Mouse (Mus musculus) right cerebral cortex, postnatal 14 days (tissue): Measurements from ENCODE around the gene Rec114.

Experiments
- DNase-seq: peaks from one replicate; pipeline ENCODE4 v3.0.0; 2022

Rec114 gene

GRCm38 (mm10) chr9:58716886-58717285 is 26.9 kb downstream of the Rec114 start:
- DNase-seq: no peak

DNA sequence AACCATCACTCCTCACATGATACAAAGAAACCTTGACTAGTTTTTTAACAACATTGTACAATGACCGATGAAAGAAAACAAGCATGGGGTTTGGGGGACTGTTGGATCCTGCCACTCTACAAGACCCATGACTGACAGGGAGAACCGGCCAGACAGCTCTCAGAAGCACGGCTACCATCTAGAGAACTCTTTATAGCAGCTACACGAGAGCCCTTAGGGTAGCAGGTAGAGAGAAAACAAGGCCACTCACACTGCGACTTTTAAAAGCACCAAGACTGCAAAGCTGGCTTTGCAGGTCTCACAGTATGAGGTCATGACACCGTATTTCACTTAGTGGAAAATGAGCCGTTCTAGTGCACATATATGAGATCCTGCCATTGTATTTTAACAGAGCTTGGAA is 33.1 kb downstream of the Rec114 start:
- DNase-seq: no peak

DNA sequence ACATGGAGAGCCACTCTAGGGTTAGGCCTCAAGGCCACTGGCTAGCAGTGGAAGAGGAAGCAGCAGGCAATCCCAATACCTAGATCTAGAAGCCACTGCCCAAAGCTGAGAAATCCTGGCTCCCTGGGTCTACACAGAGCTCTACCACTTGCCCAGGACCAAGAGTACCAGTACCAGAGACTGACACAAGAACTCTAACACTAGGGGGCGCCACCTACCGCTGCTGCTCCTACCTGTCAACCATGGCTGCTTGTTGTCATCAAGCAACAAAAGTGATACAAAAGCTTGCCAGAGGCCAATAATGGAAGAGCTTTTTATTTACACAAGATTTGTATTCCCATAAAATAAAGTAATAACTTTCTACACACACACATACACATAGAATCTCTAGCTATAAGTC is 33.8 kb downstream of the Rec114 start:
- peak; percentile 76 for DNase-seq

- no peak for DNase-seq
Observed at GRCm38 (mm10) chr9:58707796-58708195, 36.0 kb downstream of the Rec114 start.

- no peak for DNase-seq
Observed at GRCm38 (mm10) chr9:58706024-58706423, 37.7 kb downstream of the Rec114 start.

GRCm38 (mm10) chr9:58703766-58704165 is 40.0 kb downstream of the Rec114 start:
- DNase-seq: no peak

- no peak for DNase-seq
Observed at GRCm38 (mm10) chr9:58701751-58702150, 42.0 kb downstream of the Rec114 start.

- no peak for DNase-seq
Observed at GRCm38 (mm10) chr9:58698486-58698885, 45.3 kb downstream of the Rec114 start.

- DNase-seq: no peak
Observed at GRCm38 (mm10) chr9:58691471-58691870, 52.3 kb downstream of the Rec114 start.

GRCm38 (mm10) chr9:58690701-58691100 is 53.1 kb downstream of the Rec114 start:
- DNase-seq: no peak

- no peak for DNase-seq
Observed at GRCm38 (mm10) chr9:58688076-58688475, 55.7 kb downstream of the Rec114 start.

DNA sequence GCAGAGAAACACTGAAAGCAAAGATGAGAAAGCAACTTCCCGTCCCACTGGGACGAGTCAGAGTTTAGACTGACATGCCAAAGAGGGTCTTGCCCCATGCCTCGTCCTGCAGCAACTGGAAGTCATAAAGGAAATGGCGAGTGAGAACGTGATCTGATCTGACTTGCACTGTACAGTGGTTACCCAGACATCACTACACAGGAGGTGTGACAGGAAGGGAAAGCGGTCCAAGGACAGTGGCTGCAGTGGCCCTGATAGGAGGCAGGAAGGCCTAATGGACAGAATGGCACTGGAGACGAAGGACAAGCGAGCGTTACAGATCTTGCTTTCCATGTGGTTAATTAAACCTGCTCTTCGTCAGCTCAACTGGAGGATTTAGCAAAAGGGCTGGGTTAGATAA is 58.5 kb downstream of the Rec114 start:
- no peak for DNase-seq

DNA sequence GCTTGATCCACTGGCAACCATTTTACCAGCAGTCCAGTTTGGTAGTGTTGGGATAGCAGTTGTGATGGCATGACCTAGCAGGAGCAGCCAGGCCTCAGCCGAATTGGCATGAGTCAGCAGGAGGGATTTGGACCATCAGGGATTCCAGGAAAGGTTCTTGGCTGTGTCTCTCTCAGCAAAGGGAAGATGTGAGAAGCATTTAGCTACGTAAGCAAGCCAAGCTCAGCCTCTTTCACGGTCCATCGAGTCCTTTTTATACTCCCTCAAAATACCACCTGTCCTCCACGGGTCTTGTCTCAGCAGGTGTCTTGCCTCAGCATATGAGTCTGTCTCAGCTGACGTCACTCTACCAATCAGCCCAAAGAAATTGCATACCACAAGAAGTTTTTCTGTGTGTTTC is 60.4 kb downstream of the Rec114 start:
- no peak for DNase-seq

GRCm38 (mm10) chr9:58682106-58682505 is 61.7 kb downstream of the Rec114 start:
- no peak for DNase-seq

DNA sequence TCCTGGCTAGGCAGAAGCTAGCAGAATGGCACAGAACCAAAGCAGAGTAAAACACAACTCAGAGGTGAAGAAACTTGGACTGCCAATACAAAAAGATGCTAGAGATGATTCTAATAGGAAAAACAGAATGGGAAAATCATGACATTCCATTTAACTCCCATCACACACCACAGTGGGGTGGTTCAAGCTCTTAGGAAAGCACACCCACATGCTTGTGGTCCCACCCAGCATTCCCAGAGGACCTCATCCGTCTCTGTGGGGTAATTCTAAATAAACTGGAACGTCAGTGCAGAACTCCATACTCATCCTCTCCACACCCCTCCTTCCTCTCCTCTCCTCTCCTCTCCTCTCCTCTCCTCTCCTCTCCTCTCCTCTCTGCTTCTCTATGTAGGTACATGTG is 62.4 kb downstream of the Rec114 start:
- no peak for DNase-seq

- DNase-seq: no peak
Observed at GRCm38 (mm10) chr9:58675371-58675770, 68.4 kb downstream of the Rec114 start.

DNA sequence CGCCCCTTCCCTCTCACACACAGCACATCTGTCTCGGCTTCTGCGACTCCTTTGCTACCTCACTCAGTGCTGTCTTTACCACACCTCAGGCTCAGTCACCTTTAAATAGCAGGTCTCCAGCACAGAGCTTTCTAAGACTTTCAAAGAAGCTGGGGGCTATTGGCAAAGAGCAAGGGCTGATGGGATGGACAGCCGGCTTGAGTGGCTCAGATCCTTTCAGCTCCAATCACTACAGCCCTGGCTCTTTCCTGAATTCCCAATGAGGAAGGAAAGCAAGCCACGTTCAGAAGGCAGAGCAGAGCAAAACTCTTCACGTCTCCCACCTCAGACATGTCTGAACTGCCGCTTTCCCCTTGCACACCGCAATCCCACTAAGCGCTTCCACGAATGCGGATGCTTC is 69.0 kb downstream of the Rec114 start:
- DNase-seq: no peak

DNA sequence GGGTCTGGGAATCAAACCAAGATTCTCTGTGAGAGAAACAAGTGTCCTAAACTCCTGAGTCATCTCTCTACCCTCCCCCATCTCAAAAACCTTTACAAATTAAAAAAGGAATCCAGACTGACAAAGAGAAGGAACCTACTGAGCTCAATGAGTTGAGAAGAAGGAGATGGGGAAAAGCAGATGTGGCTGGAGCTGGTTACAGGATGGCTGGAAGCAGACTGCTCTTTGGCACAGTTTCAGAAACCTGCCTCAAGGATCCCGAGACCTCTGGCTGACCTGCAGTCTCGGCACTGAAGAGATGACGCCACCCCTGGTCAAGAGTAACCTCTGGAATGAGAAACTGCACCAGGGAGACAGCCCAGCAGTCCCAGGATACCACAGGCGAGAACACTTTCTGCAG is 71.3 kb downstream of the Rec114 start:
- DNase-seq: no peak

DNA sequence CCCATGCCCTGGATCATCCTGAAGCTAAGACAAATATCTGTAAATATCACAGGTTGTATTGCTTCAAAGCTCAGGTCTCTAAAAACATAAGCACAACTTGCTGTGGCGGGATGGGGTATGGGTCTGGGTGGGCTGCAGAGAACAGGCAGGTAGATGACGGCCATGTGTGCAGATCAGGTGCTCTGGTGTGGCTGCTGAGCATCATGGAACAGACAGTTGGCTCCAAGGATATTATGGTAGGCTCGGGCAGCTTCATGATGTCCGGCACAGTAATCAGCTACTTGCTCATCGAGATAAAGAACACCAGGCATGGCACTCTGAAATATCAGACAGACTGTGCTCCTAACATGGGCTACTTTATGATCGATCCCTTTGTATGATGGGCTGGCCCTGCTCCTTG is 73.9 kb downstream of the Rec114 start:
- DNase-seq: no peak

GRCm38 (mm10) chr9:58669071-58669470 is 74.7 kb downstream of the Rec114 start:
- no peak for DNase-seq

DNA sequence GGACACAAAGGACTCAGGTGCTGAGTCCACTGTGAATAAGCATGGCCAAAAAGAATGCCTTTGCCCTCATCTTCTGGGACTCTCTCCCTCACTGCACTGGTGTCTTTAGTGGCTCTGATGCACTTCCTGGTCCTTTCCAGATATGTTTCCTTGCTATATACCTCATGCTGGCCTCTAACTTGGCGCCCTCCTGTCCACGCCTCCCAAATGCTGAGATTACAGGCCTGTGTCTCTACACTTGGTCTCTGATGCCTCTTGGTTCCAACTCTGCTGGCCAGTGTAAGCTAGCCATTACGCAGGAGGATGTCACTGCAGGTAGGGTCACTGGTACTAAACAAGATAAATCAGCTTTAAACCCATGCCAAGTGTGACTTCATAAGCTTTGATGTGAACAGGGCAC is 75.6 kb downstream of the Rec114 start:
- DNase-seq: no peak

DNA sequence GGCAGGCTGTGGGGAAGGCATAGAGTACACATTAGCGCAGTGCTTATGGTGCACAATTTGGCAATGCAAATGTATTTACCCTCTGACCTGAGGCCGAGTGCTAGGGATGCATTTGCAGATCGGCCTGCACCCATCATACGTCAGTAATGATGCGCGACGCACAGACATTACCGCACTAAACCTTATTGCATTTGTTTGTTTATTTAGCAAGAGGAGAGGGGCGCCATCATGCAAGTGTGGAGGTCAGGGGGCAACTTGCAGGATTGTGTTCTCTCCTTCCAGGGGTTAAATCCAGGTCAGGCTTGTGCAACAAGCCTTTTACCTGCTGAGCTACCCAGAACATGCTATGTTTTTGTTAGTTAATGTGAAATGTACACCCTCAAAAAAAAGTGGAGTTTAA is 76.5 kb downstream of the Rec114 start:
- no peak for DNase-seq

DNA sequence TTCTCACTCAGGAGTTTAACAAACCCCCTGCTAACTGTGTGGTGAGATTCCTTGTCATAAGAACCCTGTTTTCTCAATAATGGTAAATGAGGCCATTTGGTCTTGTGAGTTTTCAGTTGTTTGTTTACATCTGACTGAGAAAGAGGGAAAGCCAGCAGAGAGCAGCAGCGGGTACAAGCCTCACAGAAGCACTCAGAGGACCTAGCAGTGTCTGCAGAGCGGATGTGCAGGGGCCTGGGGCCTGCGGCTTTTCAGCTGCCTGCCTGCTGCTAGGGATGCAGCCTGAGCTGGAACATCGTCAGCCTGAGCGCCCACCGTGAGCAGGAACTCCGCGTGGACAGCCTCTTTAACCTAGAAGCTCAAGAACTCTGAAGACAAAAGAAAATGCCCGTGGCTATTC is 77.6 kb downstream of the Rec114 start:
- DNase-seq: no peak

DNA sequence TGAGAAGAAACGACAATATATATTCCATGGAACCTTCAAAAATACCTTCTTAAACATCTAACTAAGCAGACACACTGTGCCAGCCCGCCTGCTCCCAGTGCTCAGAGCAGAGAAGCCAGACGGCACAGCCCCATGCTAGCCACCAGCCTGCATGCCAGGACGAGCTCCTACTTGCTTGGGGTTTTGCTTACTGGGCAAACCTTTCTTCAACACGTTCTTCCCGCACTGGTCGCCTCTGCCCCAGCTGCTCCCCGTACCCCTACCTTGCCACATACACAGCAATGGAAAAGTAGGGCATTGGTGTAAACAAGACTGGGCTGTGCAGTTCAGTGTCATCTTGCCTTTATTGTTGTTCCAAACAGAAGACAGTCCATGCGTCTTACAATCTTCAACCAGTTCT is 78.3 kb downstream of the Rec114 start:
- no peak for DNase-seq

GRCm38 (mm10) chr9:58662791-58663190 is 81.0 kb downstream of the Rec114 start:
- no peak for DNase-seq

DNA sequence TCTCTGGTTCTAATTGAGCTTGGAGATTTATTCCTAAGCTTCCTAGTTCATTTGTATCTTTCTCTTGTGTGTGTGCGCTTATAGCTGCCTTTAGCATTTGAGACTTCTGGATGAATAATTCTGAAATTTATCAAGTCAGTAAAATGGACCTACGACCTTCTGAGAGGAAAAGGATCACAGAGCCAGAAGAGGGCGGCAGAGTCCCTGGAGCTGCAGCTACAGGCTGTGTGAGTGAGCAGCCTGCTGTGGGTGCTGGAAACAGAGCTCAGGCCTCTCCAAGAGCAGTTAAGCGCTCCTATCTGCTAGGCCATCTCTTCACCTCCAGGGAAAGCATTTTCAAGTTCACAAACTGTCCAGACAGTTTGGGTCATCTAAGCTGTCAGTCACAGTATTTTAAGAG is 81.8 kb downstream of the Rec114 start:
- DNase-seq: no peak
